Mouse (Mus musculus) layer of hippocampus, adult 9-10 months (tissue): ENCODE results near the gene Rai14.

Source experiments
- DNase-seq: peaks from one replicate; pipeline ENCODE4 v3.0.0; 2022; ENCODE audit warnings: low spot score

Gene Rai14

GRCm38 (mm10) chr15:10689304-10689703 is 25.1 kb downstream of the Rai14 start:
- no peak for DNase-seq

DNA sequence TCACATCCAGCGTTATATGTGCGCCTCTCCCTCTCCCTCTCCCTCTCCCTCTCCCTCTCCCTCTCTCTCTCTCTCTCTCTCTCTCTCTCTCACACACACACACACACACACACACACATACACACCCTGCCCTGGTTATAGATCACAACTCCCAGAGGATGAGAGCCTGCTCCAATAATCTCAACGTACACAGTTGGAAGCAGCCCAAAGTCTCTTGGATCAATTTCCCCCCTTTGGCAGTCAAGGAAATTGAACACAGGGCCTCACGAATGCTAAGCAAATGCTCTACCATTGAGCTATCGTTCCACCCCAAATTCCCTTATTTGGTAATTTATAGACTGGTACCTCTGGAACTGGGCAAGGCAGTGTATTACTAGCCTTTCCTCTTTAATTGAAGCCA is 25.7 kb downstream of the Rai14 start:
- DNase-seq = no peak

DNA sequence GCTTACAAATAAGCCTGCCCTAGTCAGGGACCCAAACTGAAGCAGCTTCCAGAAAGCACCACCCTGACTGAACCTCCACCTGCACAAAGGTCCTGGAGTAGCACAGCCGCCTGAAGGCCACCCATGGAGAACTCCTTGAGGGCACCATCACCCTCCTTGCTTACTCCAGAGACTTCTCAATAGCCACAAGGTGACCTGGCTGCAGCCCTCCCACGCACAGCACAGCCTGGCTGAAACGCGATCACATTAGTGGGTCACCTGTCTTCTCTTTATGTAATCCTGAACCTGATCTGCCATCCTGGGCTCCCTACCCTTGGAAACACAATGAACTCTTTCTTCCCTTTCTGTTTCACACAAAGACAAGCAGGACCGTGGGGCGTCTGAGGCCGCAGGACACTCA is 27.1 kb downstream of the Rai14 start:
- DNase-seq = no peak

DNA sequence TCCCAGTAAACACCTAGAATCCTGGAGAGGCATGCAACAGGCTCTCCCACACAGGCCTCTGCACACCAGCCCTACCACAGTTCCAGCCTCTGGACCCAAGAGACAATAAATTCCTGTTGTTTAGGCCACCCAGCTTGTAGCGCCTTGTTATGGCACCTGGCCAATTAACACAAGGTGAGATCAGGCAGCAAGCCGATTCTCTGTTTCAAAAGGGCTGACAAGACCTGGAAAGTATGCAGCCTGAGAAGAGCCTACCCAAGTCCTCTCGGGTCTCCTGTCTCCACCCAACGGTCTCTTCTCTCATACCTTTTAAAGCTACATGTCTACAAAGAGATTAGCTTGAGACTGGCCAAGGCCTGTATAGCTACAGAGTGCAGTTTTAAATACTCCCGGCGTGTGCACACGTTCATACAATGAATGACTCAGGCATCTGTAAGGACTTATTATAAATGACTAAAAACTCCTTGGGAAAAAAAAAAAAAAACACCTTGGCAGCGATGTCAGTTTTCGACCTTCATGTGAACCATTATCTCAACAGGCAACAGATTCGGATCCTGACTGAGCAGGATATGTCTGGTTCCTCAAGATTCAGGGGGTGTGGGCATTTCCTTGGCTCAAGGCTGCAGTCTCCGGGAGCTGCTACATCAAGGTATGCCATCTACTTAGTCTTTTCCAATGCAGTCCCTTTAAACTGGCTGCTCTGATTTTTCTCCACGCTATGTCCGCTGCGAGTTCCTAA is 28.6 kb downstream of the Rai14 start:
- DNase-seq = no peak

GRCm38 (mm10) chr15:10683687-10684203 is 30.7 kb downstream of the Rai14 start:
- DNase-seq = no peak

GRCm38 (mm10) chr15:10680514-10680913 is 33.9 kb downstream of the Rai14 start:
- no peak for DNase-seq

GRCm38 (mm10) chr15:10679571-10679970 is 34.9 kb downstream of the Rai14 start:
- no peak for DNase-seq

DNA sequence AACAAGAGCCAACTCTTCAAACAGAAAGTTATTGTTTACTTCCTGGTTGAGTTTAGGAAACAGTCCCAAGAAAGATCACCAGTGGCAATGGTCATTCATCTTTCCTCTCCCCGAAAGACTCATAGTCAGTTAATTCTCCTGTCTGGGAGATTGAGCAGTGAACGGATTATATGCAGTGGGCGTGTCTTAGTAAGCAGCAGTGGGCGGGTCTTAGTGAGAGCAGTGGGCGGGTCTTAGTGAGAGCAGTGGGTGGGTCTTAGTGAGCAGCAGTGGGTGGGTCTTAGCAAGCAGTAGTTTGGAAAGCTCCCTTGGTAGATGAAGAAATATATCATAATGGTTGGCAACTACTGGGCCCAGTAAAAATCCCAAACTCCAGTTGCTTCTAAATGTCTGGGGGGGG is 38.6 kb downstream of the Rai14 start:
- no peak for DNase-seq

GRCm38 (mm10) chr15:10672880-10673279 is 41.5 kb downstream of the Rai14 start:
- no peak for DNase-seq

DNA sequence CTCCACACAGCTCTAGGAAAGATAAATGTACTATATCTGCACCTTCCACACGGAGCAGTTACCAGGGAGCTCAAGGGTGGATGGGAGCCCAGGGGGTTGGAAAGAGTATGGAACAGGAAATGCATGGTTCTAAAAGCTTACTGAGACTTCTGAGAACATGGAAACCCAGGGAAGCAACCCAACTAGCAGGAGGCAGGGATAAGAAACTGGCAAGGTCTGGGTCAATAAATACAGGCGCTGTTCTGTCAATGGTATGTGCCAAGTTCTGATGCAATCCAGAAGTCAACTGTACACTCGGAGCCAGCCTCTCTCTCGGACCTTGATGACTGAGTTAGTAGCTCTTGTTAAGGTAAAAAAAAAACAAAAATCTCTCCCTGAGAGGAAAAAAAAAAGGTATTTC is 42.6 kb downstream of the Rai14 start:
- no peak for DNase-seq

- no peak for DNase-seq
Observed at GRCm38 (mm10) chr15:10670107-10670506, 44.3 kb downstream of the Rai14 start.

DNA sequence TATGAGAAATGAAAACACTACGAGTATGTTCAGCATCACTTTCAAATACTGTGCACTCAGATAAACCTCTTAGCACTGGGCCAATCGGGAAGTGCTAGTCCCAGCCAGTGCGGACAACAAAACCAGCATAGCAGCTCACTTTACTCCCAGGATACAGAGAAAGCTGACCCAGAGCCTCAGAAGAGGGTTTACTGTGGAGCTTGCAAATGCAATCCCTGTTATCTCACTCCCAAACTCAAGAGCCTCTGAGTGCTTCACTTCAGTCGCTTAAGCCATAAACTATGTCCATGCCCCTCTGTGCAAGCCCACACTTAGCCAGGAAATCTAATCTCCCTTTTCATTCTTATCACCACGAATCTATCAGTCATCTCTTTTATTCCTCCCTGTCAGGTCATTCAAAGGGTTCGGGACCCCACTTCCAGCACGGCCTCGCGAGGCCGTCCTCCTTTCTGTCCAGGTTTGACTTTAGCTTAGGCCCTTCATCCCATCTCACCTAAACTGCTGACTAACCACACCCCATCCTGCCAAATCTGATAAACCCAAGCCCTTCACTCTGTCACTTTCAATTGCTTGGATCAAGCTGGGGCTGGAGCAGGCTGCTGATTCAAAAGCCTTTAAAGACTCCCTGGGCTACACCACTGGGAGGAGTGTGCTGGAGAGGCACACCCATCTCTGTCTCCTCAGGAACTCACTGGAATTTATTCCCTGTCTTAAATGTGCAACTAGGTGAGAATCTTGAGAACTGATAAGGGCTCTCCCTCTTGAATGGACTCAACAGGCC is 46.1 kb downstream of the Rai14 start:
- DNase-seq = no peak

- no peak for DNase-seq
Observed at GRCm38 (mm10) chr15:10665816-10666215, 48.6 kb downstream of the Rai14 start.

DNA sequence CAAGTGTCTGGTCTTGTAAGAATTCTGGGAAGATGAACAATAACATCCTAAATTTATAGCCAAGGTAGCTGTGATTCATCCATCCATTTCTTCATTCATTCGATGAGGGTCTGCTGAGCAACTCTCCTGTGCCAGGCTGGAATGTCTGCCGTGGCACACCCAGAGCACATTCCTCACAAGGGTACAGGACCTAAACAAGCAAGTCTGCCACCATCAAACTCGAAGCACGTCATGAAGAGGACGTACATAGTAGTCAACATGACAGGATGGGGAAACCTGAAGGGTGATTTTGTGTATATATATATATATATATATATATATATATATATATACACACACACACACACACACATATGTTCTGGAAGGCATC is 49.9 kb downstream of the Rai14 start:
- DNase-seq = no peak

DNA sequence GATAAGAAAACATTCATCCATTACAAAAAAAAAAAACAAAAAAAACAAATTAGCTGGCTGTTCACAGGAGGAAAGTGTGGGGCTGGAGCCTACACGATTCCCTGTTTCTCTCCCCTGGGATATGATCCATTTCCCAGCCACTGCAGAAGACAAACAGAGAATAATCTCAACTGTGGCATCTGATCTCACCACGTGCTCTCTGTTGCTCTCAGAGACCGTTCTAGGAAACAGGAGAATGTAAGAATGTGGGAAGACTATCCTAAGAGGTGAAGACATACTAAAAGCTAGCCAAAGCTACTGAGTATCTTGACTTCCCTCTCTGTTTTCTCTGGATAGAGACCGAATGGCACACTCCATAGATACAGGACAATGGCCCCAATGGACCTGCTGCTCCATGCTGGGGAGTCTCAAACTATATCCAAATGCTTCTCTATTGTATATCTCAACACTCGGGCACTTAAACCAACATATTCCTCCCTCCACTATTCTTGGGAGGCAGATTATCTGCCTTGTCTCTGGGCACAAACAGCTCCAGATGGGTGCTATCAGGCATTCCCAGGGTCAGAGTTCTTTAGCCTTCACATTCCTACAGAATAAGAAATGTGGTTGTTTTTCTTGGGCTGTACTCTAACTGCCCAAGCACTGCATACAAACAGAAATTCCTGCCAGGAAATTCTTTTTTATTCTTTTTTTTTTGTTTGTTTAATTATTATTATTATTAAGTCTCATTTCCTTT is 50.5 kb downstream of the Rai14 start:
- no peak for DNase-seq

DNA sequence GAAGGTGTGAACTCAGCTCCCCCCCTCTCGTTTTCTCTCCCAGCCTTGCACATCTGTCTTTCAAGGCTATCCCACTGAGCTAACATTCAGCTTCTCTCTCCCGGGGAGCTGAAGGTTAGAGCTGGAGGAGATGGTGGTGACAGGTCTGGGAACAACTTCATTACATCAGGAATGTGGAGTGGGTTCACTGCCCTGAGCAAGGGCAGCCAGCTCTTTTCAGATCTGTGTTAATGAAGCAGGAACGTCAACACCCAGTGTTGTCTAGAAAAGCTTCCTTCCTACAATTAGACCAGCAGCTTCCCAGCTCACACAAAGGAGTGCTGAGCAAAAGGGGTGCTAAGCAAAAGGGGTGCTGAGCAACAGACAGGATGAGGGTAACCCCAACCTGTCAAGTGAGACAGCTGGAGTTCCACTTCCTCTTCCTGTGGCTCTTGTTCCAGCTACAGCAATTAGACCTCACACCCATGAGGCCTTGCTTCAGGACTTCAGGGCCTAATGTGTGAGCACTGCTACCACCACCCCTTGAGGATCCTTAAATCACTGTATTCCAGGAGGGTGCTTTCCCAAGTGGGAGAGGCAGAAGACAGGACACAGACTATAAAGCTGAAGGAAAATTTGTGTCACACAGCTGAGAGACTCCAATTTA is 52.3 kb downstream of the Rai14 start:
- DNase-seq = no peak

DNA sequence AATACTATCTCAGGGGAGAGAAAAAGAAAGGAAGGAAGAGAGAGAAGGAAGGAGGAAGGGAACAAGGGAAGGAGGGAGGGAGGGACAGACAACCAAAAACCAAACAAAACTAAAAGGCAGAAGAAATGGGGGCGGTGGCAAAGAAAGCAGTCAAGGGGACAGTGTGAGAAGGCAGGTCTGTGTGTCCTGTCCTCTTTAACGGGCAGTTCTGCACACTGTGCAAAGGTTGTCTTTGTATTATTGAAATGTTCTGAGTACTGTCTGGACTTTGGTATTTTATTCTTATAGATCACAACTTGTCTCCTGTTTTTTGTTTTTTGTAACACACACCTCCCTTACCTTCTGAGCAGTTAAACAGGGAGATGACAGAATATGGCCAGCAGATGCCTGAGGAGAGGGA is 55.6 kb downstream of the Rai14 start:
- no peak for DNase-seq

DNA sequence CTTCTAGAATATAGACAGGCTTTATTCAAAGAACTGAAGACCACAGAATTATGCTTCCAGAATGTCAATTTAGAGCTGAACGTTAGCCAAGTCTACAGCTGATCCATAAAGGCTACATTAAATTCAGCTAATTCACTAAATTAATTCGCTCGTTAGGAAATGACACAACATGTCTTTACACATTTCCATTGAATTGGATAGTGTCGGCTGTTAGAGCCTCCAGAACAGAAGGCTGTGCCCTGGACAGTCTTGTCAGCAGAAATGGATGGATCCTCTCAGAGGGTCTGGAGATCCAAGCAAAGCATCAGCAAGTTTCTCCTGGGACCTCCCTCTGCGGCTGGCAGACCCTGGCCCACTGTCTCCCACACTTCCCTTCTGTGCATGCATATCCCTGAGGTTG is 58.3 kb downstream of the Rai14 start:
- no peak for DNase-seq

DNA sequence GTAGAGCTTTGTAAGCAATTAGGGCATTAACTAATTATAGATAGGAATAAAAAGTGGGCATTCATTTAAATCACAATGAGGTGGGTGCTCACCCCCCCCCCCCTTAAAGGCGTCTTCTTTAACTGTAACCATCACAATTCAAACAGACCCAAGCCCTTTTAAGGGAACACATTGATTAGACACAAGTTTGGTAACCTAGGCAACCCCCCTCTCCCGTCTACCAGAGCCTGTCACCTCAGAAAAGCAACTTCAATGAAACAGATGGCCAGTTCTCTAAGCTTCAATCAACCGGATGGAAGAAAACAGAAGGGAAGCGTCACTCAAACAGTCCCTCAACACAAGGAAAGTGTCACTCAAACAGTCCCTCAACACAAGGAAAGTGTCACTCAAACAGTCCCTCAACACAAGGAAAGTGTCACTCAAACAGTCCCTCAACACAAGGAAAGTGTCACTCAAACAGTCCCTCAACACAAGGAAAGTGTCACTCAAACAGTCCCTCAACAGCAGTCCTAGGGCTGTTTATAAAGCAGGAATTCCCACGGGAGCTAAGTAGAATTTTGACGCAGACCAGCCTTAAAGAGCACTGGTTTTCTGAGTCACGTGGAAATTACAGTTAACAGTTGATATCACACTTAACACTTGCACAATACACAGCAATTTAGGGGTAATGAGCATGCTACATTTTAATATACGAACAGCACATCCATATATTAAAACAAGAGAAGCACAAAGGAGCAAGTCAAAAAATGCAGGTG is 59.1 kb downstream of the Rai14 start:
- peak; percentile 11 for DNase-seq

DNA sequence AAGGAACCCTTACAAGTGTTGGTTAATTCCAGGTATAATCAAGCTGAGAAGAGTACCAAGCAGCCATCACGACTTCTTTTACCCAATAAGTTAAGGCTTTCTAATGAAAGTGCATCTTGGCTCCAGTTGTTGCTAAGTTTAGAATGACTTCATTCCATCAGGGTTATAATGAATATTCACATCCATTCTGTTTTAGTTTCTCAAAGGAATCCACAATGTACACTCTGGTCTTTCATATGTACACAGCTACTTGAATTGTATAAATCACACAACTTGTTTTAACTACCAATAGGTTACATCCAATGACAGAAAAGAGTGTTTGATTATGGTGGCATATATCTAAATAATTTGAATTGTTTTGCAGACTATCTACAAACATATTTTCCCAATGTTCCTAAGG is 59.7 kb downstream of the Rai14 start:
- no peak for DNase-seq

- DNase-seq = no peak
Observed at GRCm38 (mm10) chr15:10652931-10653475, 61.4 kb downstream of the Rai14 start.
